13 mouse cellular contexts compared by ENCODE assay signal in the genomic region with DNA sequence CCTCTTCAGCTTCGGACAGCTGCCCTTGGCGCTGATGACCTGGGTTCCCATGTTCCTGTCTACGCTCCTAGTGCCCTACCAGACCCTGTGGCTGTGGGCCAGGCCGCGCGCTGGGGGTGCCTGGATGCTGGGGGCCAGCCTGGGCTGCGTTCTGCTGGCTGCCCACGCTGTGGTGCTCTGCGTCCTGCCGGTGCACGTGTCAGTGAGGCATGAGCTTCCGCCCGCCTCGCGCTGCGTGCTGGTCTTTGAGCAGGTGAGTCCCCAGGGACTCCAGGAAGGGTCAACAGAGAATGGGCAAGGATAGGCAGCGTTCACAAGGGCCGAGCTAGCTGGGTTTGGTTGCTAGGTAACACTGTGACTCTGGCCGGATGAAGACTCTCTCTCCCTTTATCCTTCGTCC. TPM values are rescaled to one million over a fixed set of nuclear protein-coding genes. Genes with fewer than 3 reads are reported as not detected.
DNase-seq lines count a peak whose midpoint lies in the region; ATAC-seq and TF ChIP-seq lines count a peak whose summit lies in the region.
"Had no signal": no experiment of that assay in that cellular context is flagged by ENCODE, and none has a peak within 500 bp of the region (broad histone marks: within the 10 kb centered on the region; RNA-seq: fewer than 3 reads in every experiment).

No protein-coding gene starts in this region.

- H3K9ac ChIP-seq in forebrain, embryonic 12.5 days = no peak overlapping the region
- H3K9ac ChIP-seq in forebrain, embryonic 15.5 days (replicated peaks) = no peak overlapping the region
- no peak overlapping the region for H3K9ac ChIP-seq in hindbrain, embryonic 14.5 days
- no peak overlapping the region for H3K9ac ChIP-seq in midbrain, postnatal 0 days (replicated peaks; ENCODE audit: low read length, poor library complexity, severe bottlenecking)
- H3K9ac ChIP-seq: limb, embryonic 13.5 days had no signal

- H3K27ac ChIP-seq in forebrain, embryonic 12.5 days = no peak overlapping the region
- H3K27ac ChIP-seq in forebrain, embryonic 15.5 days (replicated peaks) = no peak overlapping the region
- H3K27ac ChIP-seq in hindbrain, embryonic 14.5 days = no peak overlapping the region
- no peak overlapping the region for H3K27ac ChIP-seq in midbrain, postnatal 0 days (ENCODE audit: low read depth, low read length)
- H3K27ac ChIP-seq: limb, embryonic 13.5 days; macrophage had no signal

- no peak overlapping the region for H3K4me3 ChIP-seq in forebrain, embryonic 12.5 days (replicated peaks)
- H3K4me3 ChIP-seq in forebrain, embryonic 15.5 days = no peak overlapping the region
- no peak overlapping the region for H3K4me3 ChIP-seq in hindbrain, embryonic 14.5 days (replicated peaks; ENCODE audit: low read length)
- H3K4me3 ChIP-seq in midbrain, postnatal 0 days (ENCODE audit: low read depth, low read length) = no peak overlapping the region
- H3K4me3 ChIP-seq: limb, embryonic 13.5 days had no signal

- 27% methylated on average over 20 of the region's 20 CpGs for WGBS in forebrain, embryonic 12.5 days
- WGBS in forebrain, embryonic 15.5 days = 31% methylated on average over 20 of the region's 20 CpGs
- 26% methylated on average over 20 of the region's 20 CpGs for WGBS in hindbrain, embryonic 14.5 days
- 22% methylated on average over 20 of the region's 20 CpGs for WGBS in midbrain, postnatal 0 days

- DNase-seq in ZHBTc4 (ENCODE audit: low read depth, low spot score) = peak; percentile 68
- DNase-seq in hindbrain, embryonic 14.5 days (ENCODE audit: low spot score) = peak; percentile 42
- peak; percentile 55 for DNase-seq in midbrain, postnatal 0 days (ENCODE audit: low spot score)
- DNase-seq in left cerebral cortex, adult 8-10 months (ENCODE audit: low spot score in 2 of 2) = no peak
- DNase-seq: adrenal gland, postnatal 36 days; cerebellum, adult 8-10 months; gastrocnemius, postnatal 25 days had no signal

- no peaks in the 10 kb centered on the region for H3K9me3 ChIP-seq in forebrain, embryonic 12.5 days
- H3K9me3 ChIP-seq in forebrain, embryonic 15.5 days = no peaks in the 10 kb centered on the region
- H3K9me3 ChIP-seq in hindbrain, embryonic 14.5 days (ENCODE audit: control insufficient read depth, low read length) = no peaks in the 10 kb centered on the region
- no peaks in the 10 kb centered on the region for H3K9me3 ChIP-seq in midbrain, postnatal 0 days (ENCODE audit: low read length)
- H3K9me3 ChIP-seq: limb, embryonic 13.5 days had no signal

- 0 out of 2 replicates have a peak, but pooled peaks have one; percentile 49 for ATAC-seq in forebrain, embryonic 12.5 days (ENCODE audit: low FRiP score)
- ATAC-seq in forebrain, embryonic 15.5 days (replicated peaks) = no peak
- ATAC-seq in hindbrain, embryonic 14.5 days (ENCODE audit: low FRiP score) = no peak
- peak; percentile 31; the same call in 1 of the 2 replicates for ATAC-seq in midbrain, postnatal 0 days (ENCODE audit: low FRiP score)
- no peak for ATAC-seq in megakaryocyte-erythroid progenitor cell, adult 5-6 weeks (replicated peaks; ENCODE audit: low FRiP score, low TSS enrichment, poor library complexity, severe bottlenecking)
- no peak for ATAC-seq in monocyte, adult 5-6 weeks (replicated peaks; ENCODE audit: insufficient number of reproducible peaks, low FRiP score, low TSS enrichment, poor library complexity, severe bottlenecking)

- 0 out of 2 replicates have a peak, but pooled peaks have one; percentile 7 for TF ChIP-seq CTCF in midbrain, postnatal 0 days (IDR thresholded peaks at IDR 0.05)

- H3K4me2 ChIP-seq in forebrain, embryonic 12.5 days = peak overlapping the region; percentile 21; the same call in 1 of the 2 replicates
- no peak overlapping the region for H3K4me2 ChIP-seq in forebrain, embryonic 15.5 days (replicated peaks)
- H3K4me2 ChIP-seq in hindbrain, embryonic 14.5 days (replicated peaks) = no peak overlapping the region
- H3K4me2 ChIP-seq in midbrain, postnatal 0 days (ENCODE audit: low read depth, low read length, poor library complexity, severe bottlenecking) = no peak overlapping the region
- H3K4me2 ChIP-seq: limb, embryonic 13.5 days had no signal

- no peaks in the 10 kb centered on the region for H3K36me3 ChIP-seq in forebrain, embryonic 12.5 days (replicated peaks)
- no peaks in the 10 kb centered on the region for H3K36me3 ChIP-seq in forebrain, embryonic 15.5 days
- no peaks in the 10 kb centered on the region for H3K36me3 ChIP-seq in hindbrain, embryonic 14.5 days (replicated peaks; ENCODE audit: control insufficient read depth, insufficient read depth)
- no peaks in the 10 kb centered on the region for H3K36me3 ChIP-seq in midbrain, postnatal 0 days (ENCODE audit: insufficient read depth, low read length)
- H3K36me3 ChIP-seq: limb, embryonic 13.5 days had no signal

- H3K27me3 ChIP-seq in forebrain, embryonic 12.5 days = 0 out of 2 replicates have a peak, but pooled peaks cover 3% of the 10 kb centered on the region
- no peaks in the 10 kb centered on the region for H3K27me3 ChIP-seq in forebrain, embryonic 15.5 days
- H3K27me3 ChIP-seq in hindbrain, embryonic 14.5 days (ENCODE audit: control insufficient read depth, insufficient read depth, low read length) = no peaks in the 10 kb centered on the region
- H3K27me3 ChIP-seq in midbrain, postnatal 0 days (ENCODE audit: insufficient read depth, low read length) = no peaks in the 10 kb centered on the region
- H3K27me3 ChIP-seq: limb, embryonic 13.5 days had no signal

- peaks cover 12% of the 10 kb centered on the region for H3K4me1 ChIP-seq in forebrain, embryonic 12.5 days
- no peaks in the 10 kb centered on the region for H3K4me1 ChIP-seq in forebrain, embryonic 15.5 days
- H3K4me1 ChIP-seq in hindbrain, embryonic 14.5 days (replicated peaks; ENCODE audit: control insufficient read depth, insufficient read depth, low read length) = no peaks in the 10 kb centered on the region; the same call in 1 of the 2 replicates
- peaks cover 6% of the 10 kb centered on the region; the same call in 1 of the 2 replicates for H3K4me1 ChIP-seq in midbrain, postnatal 0 days (ENCODE audit: insufficient read depth, low read length)
- H3K4me1 ChIP-seq: limb, embryonic 13.5 days had no signal

RNA-seq across cellular contexts. Expression of a gene that starts 6.5 kb away (rescaled TPM):
- polyA plus RNA-seq in forebrain, embryonic 12.5 days (2016; fragmentation: Nextera tagmentation; extraction: Ambion mirVana) = 0.08 TPM in 1 of 2 replicates, not detected in the other
- not detected in 2 replicates for polyA plus RNA-seq in forebrain, embryonic 15.5 days (2015; fragmentation: Nextera tagmentation; extraction: Ambion mirVana)
- polyA plus RNA-seq in hindbrain, embryonic 14.5 days (2014; fragmentation: Nextera tagmentation; extraction: Ambion mirVana) = 0.13 TPM in 1 of 2 replicates, not detected in the other
- total RNA-seq in midbrain, postnatal 0 days (2014; rRNA removed) = 0.61 TPM in 1 of 2 replicates, not detected in the other
- 0.06 and 0.12 TPM in 2 replicates for polyA plus RNA-seq in midbrain, postnatal 0 days (2015; fragmentation: Nextera tagmentation; extraction: Ambion mirVana)
- under 1 TPM in 2 of 4 experiments, not detected in 2; 0.26 to 0.27 TPM for total RNA-seq in left cerebral cortex, adult 8-10 months (2022)
- total RNA-seq in megakaryocyte-erythroid progenitor cell, adult 5-6 weeks (2014; fragmentation: Nextera tagmentation) = 12.8 and 15.4 TPM in 2 replicates
- 8.9 and 11.2 TPM in 2 replicates for total RNA-seq in megakaryocyte-erythroid progenitor cell, adult 5-6 weeks (2017)
- 6.2 to 25.0 TPM (median 10.2 TPM) in 3 replicates for total RNA-seq in monocyte, adult 5-6 weeks (2017)

RNA-seq across cellular contexts. Expression of a gene that starts 12.7 kb away (rescaled TPM):
- polyA plus RNA-seq in forebrain, embryonic 12.5 days (2016; fragmentation: Nextera tagmentation; extraction: Ambion mirVana) = 0.24 and 0.79 TPM in 2 replicates
- polyA plus RNA-seq in forebrain, embryonic 15.5 days (2015; fragmentation: Nextera tagmentation; extraction: Ambion mirVana) = 1.2 and 1.4 TPM in 2 replicates
- polyA plus RNA-seq in hindbrain, embryonic 14.5 days (2014; fragmentation: Nextera tagmentation; extraction: Ambion mirVana) = 1.8 and 1.9 TPM in 2 replicates
- total RNA-seq in midbrain, postnatal 0 days (2014; rRNA removed) = 11.9 and 13.6 TPM in 2 replicates
- polyA plus RNA-seq in midbrain, postnatal 0 days (2015; fragmentation: Nextera tagmentation; extraction: Ambion mirVana) = 9.9 and 12.7 TPM in 2 replicates
- total RNA-seq in left cerebral cortex, adult 8-10 months (2022) = 10 to 100 TPM; 42.4 to 49.5 (median 45.5) TPM
- total RNA-seq in megakaryocyte-erythroid progenitor cell, adult 5-6 weeks (2014; fragmentation: Nextera tagmentation) = not detected in 2 replicates
- total RNA-seq in megakaryocyte-erythroid progenitor cell, adult 5-6 weeks (2017) = not detected in 2 replicates
- 0.38 to 1.4 TPM (median 0.68 TPM) in 3 replicates for total RNA-seq in monocyte, adult 5-6 weeks (2017)
- polyA plus RNA-seq: macrophage had no signal

RNA-seq across cellular contexts. Expression of a gene that starts 20.8 kb away (rescaled TPM):
- polyA plus RNA-seq in forebrain, embryonic 12.5 days (2016; fragmentation: Nextera tagmentation; extraction: Ambion mirVana) = 19.1 and 19.6 TPM in 2 replicates
- polyA plus RNA-seq in forebrain, embryonic 15.5 days (2015; fragmentation: Nextera tagmentation; extraction: Ambion mirVana) = 38.2 and 42.9 TPM in 2 replicates
- 54.8 and 62.4 TPM in 2 replicates for polyA plus RNA-seq in hindbrain, embryonic 14.5 days (2014; fragmentation: Nextera tagmentation; extraction: Ambion mirVana)
- total RNA-seq in midbrain, postnatal 0 days (2014; rRNA removed) = 120 and 134 TPM in 2 replicates
- 118 and 120 TPM in 2 replicates for polyA plus RNA-seq in midbrain, postnatal 0 days (2015; fragmentation: Nextera tagmentation; extraction: Ambion mirVana)
- total RNA-seq in left cerebral cortex, adult 8-10 months (2022) = 100 to 1,000 TPM; 147 to 167 (median 161) TPM
- 19.6 and 21.5 TPM in 2 replicates for total RNA-seq in megakaryocyte-erythroid progenitor cell, adult 5-6 weeks (2014; fragmentation: Nextera tagmentation)
- total RNA-seq in megakaryocyte-erythroid progenitor cell, adult 5-6 weeks (2017) = 14.4 and 18.7 TPM in 2 replicates
- total RNA-seq in monocyte, adult 5-6 weeks (2017) = 49.3 to 56.3 TPM (median 49.3 TPM) in 3 replicates

RNA-seq across cellular contexts. Expression of a gene that starts 46.2 kb away (rescaled TPM):
- polyA plus RNA-seq in forebrain, embryonic 12.5 days (2016; fragmentation: Nextera tagmentation; extraction: Ambion mirVana) = 127 and 132 TPM in 2 replicates
- 90.6 and 94.0 TPM in 2 replicates for polyA plus RNA-seq in forebrain, embryonic 15.5 days (2015; fragmentation: Nextera tagmentation; extraction: Ambion mirVana)
- polyA plus RNA-seq in hindbrain, embryonic 14.5 days (2014; fragmentation: Nextera tagmentation; extraction: Ambion mirVana) = 45.4 and 47.1 TPM in 2 replicates
- total RNA-seq in midbrain, postnatal 0 days (2014; rRNA removed) = 42.9 and 57.7 TPM in 2 replicates
- polyA plus RNA-seq in midbrain, postnatal 0 days (2015; fragmentation: Nextera tagmentation; extraction: Ambion mirVana) = 25.1 and 27.6 TPM in 2 replicates
- 10 to 100 TPM; 72.4 to 79.4 (median 73.1) TPM for total RNA-seq in left cerebral cortex, adult 8-10 months (2022)
- total RNA-seq in megakaryocyte-erythroid progenitor cell, adult 5-6 weeks (2014; fragmentation: Nextera tagmentation) = 39.8 and 65.3 TPM in 2 replicates
- total RNA-seq in megakaryocyte-erythroid progenitor cell, adult 5-6 weeks (2017) = 33.0 and 39.0 TPM in 2 replicates
- total RNA-seq in monocyte, adult 5-6 weeks (2017) = 58.9 to 62.9 TPM (median 60.3 TPM) in 3 replicates

RNA-seq across cellular contexts. Expression of a gene that starts 47.7 kb away (rescaled TPM):
- 46.2 and 51.8 TPM in 2 replicates for polyA plus RNA-seq in forebrain, embryonic 12.5 days (2016; fragmentation: Nextera tagmentation; extraction: Ambion mirVana)
- polyA plus RNA-seq in forebrain, embryonic 15.5 days (2015; fragmentation: Nextera tagmentation; extraction: Ambion mirVana) = 44.2 and 45.1 TPM in 2 replicates
- 27.5 and 33.3 TPM in 2 replicates for polyA plus RNA-seq in hindbrain, embryonic 14.5 days (2014; fragmentation: Nextera tagmentation; extraction: Ambion mirVana)
- 30.3 and 47.5 TPM in 2 replicates for total RNA-seq in midbrain, postnatal 0 days (2014; rRNA removed)
- 32.8 and 34.6 TPM in 2 replicates for polyA plus RNA-seq in midbrain, postnatal 0 days (2015; fragmentation: Nextera tagmentation; extraction: Ambion mirVana)
- 10 to 100 TPM; 24.6 to 38.7 (median 31.1) TPM for total RNA-seq in left cerebral cortex, adult 8-10 months (2022)
- total RNA-seq in megakaryocyte-erythroid progenitor cell, adult 5-6 weeks (2014; fragmentation: Nextera tagmentation) = 9.6 and 21.4 TPM in 2 replicates
- 11.4 and 33.8 TPM in 2 replicates for total RNA-seq in megakaryocyte-erythroid progenitor cell, adult 5-6 weeks (2017)
- total RNA-seq in monocyte, adult 5-6 weeks (2017) = 4.1 to 11.2 TPM (median 8.1 TPM) in 3 replicates

Comparison
In these comparisons a context has a peak if more than half of its experiments do, and no peak if none do; other contexts are left out.
1. ATAC-seq: peak in forebrain, embryonic 12.5 days (single experiment) and midbrain, postnatal 0 days (single experiment); none in forebrain, embryonic 15.5 days (single experiment), hindbrain, embryonic 14.5 days (single experiment), megakaryocyte-erythroid progenitor cell, adult 5-6 weeks (single experiment) and monocyte, adult 5-6 weeks (single experiment).
2. DNase-seq: peak in ZHBTc4 (single experiment), hindbrain, embryonic 14.5 days (single experiment) and midbrain, postnatal 0 days (single experiment); none in left cerebral cortex, adult 8-10 months (0 of 2).